Mouse (Mus musculus) MEL (cell line): ENCODE measurements around the gene Arsg. TPM values are rescaled to one million over a fixed set of nuclear protein-coding genes. Genes with fewer than 3 reads are reported as not detected.

Experiments used
- DNase-seq: peaks from one replicate; pipeline ENCODE4 v3.0.0; 2011; ENCODE audit warnings: low read depth, low spot score
- H3K27ac ChIP-seq: 2 replicates; pipeline ENCODE4 v1.5.1; 2012; ENCODE audit warnings: low read depth, mild to moderate bottlenecking, control low read depth, low read length, moderate library complexity; ENCODE audit not compliant: control insufficient read depth
- H3K27me3 ChIP-seq, 2 experiments: fragments of 150-350 bp in 1 of 2; sonication (generic) in 1 of 2; 2 replicates each; pipeline ENCODE4 v1.6.1; 2012; ENCODE audit warnings: low read length in 2 of 2, mild to moderate bottlenecking in 2 of 2, improper control_type of control experiment in 1 of 2, moderate library complexity in 1 of 2; ENCODE audit not compliant: insufficient read depth in 2 of 2, control insufficient read depth in 1 of 2
- H3K36me3 ChIP-seq, 2 experiments: 2 replicates each; pipeline ENCODE4 v1.6.1; 2012 to 2014; ENCODE audit warnings: low read length in 2 of 2, improper control_type of control experiment in 1 of 2, inconsistent platforms in 1 of 2, mild to moderate bottlenecking in 1 of 2; ENCODE audit not compliant: insufficient read depth in 2 of 2, control insufficient read depth in 1 of 2
- H3K4me1 ChIP-seq, 2 experiments: fragments of 150-350 bp in 1 of 2; sonication (generic) in 1 of 2; 2 replicates each; pipeline ENCODE4 v1.6.1; 2012; ENCODE audit warnings: low read length in 2 of 2, improper control_type of control experiment in 1 of 2, mild to moderate bottlenecking in 1 of 2; ENCODE audit not compliant: insufficient read depth in 2 of 2, control insufficient read depth in 1 of 2
- H3K4me3 ChIP-seq, 2 experiments: fragments of 150-350 bp in 1 of 2; sonication (generic) in 1 of 2; 2 replicates each; pipeline ENCODE4 v1.5.1; 2012; ENCODE audit warnings: low read depth in 2 of 2, low read length in 2 of 2, mild to moderate bottlenecking in 2 of 2, moderate library complexity in 2 of 2, control low read depth in 1 of 2, improper control_type of control experiment in 1 of 2; ENCODE audit not compliant: control insufficient read depth in 1 of 2, insufficient read depth in 1 of 2
- H3K79me2 ChIP-seq: 2 replicates; pipeline ENCODE4 v1.6.1; 2012; ENCODE audit warnings: mild to moderate bottlenecking, low read length, moderate library complexity; ENCODE audit not compliant: control insufficient read depth, poor library complexity, insufficient read depth
- H3K9ac ChIP-seq: 2 replicates; pipeline ENCODE4 v1.6.1; 2012; ENCODE audit warnings: low read depth, mild to moderate bottlenecking, control low read depth, low read length, moderate library complexity; ENCODE audit not compliant: control insufficient read depth, poor library complexity, severe bottlenecking
- H3K9me3 ChIP-seq: fragments of 150-350 bp; sonication (generic); replicated peaks from 2 replicates; pipeline ENCODE4 v1.6.1; 2012; ENCODE audit warnings: mild to moderate bottlenecking, low read length, improper control_type of control experiment, moderate library complexity; ENCODE audit not compliant: insufficient read depth
- BHLHE40 ChIP-seq: IDR thresholded peaks from 2 replicates; pipeline ENCODE4 v1.6.1; 2012; ENCODE audit warnings: low read depth, mild to moderate bottlenecking, inconsistent platforms, low read length, improper control_type of control experiment, borderline replicate concordance
- CTCF ChIP-seq, 3 experiments: IDR thresholded peaks in 2 of 3; conservative IDR thresholded peaks in 1 of 3; 2 replicates each; pipeline ENCODE4 v1.5.1; 2011 to 2012; ENCODE audit warnings: low read length in 3 of 3, low read depth in 2 of 3, mild to moderate bottlenecking in 2 of 3, improper control_type of control experiment in 1 of 3, inconsistent platforms in 1 of 3, mixed read lengths in 1 of 3, moderate library complexity in 1 of 3; ENCODE audit not compliant: control insufficient read depth in 1 of 3, insufficient read depth in 1 of 3, poor library complexity in 1 of 3, severe bottlenecking in 1 of 3
- EP300 ChIP-seq, 2 experiments: IDR thresholded peaks; 2 replicates each; pipeline ENCODE4 v1.6.1; 2011; ENCODE audit warnings: improper control_type of control experiment in 2 of 2, low read length in 2 of 2, low read depth in 1 of 2, mild to moderate bottlenecking in 1 of 2
- GABPA ChIP-seq: IDR thresholded peaks from 2 replicates; pipeline ENCODE4 v1.6.1; 2012; ENCODE audit warnings: low read depth, mild to moderate bottlenecking, inconsistent platforms, low read length, improper control_type of control experiment, moderate library complexity
- GATA1 ChIP-seq: IDR thresholded peaks from 2 replicates; pipeline ENCODE4 v1.6.1; 2011; ENCODE audit warnings: low read depth, low read length, improper control_type of control experiment
- JUND ChIP-seq: IDR thresholded peaks from 2 replicates; pipeline ENCODE4 v1.6.1; 2011; ENCODE audit warnings: low read depth, mild to moderate bottlenecking, improper control_type of control experiment, low read length
- MAFK ChIP-seq: IDR thresholded peaks from 2 replicates; pipeline ENCODE4 v1.6.1; 2011; ENCODE audit warnings: low read depth, mild to moderate bottlenecking, low read length, improper control_type of control experiment, borderline replicate concordance
- MXI1 ChIP-seq: IDR thresholded peaks from 2 replicates; pipeline ENCODE4 v1.6.1; 2011; ENCODE audit warnings: mild to moderate bottlenecking, low read depth, low read length, improper control_type of control experiment
- MYC ChIP-seq: IDR thresholded peaks from 2 replicates; pipeline ENCODE4 v1.6.1; 2011; ENCODE audit warnings: low read depth, mild to moderate bottlenecking, low read length, improper control_type of control experiment, moderate library complexity
- NELFE ChIP-seq: IDR thresholded peaks from 2 replicates; pipeline ENCODE4 v1.6.1; 2011; ENCODE audit warnings: low read depth, low read length, improper control_type of control experiment
- NRF1 ChIP-seq: IDR thresholded peaks from 2 replicates; pipeline ENCODE4 v1.6.1; 2014; ENCODE audit warnings: low read depth, mild to moderate bottlenecking, inconsistent platforms, low read length, improper control_type of control experiment, moderate library complexity; ENCODE audit not compliant: poor library complexity, insufficient read depth, severe bottlenecking
- POLR2A ChIP-seq, 2 experiments: IDR thresholded peaks; 2 replicates each; pipeline ENCODE4 v1.6.1; 2011 to 2012; ENCODE audit warnings: low read length in 2 of 2, mild to moderate bottlenecking in 2 of 2, control low read depth in 1 of 2, improper control_type of control experiment in 1 of 2, low read depth in 1 of 2, moderate library complexity in 1 of 2; ENCODE audit not compliant: control insufficient read depth in 1 of 2, insufficient read depth in 1 of 2, poor library complexity in 1 of 2
- POLR2AphosphoS2 ChIP-seq: IDR thresholded peaks from 2 replicates; pipeline ENCODE4 v1.6.1; 2011; ENCODE audit warnings: low read length, improper control_type of control experiment
- RCOR1 ChIP-seq: IDR thresholded peaks from 2 replicates; pipeline ENCODE4 v1.6.1; 2012; ENCODE audit warnings: low read depth, mild to moderate bottlenecking, inconsistent platforms, low read length, improper control_type of control experiment
- TAL1 ChIP-seq: IDR thresholded peaks from 2 replicates; pipeline ENCODE4 v1.6.1; 2012; ENCODE audit warnings: mild to moderate bottlenecking, inconsistent platforms, low read length, moderate library complexity, mixed read lengths
- TBP ChIP-seq: IDR thresholded peaks from 2 replicates; pipeline ENCODE4 v1.8.0; 2011; ENCODE audit warnings: low read depth, low read length, improper control_type of control experiment
- TCF12 ChIP-seq: IDR thresholded peaks from 2 replicates; pipeline ENCODE4 v1.6.1; 2014; ENCODE audit warnings: low read depth, mild to moderate bottlenecking, inconsistent platforms, low read length, improper control_type of control experiment, moderate library complexity
- polyA plus RNA-seq, 2 experiments: library from polyadenylated mRNA; stranded (reverse) in 1 of 2; unstranded in 1 of 2; fragments of >175 nt in 1 of 2; fragments of >200 nt in 1 of 2; gene quantifications; 2 replicates each; pipeline versions ENCODE4 v1.2.1 to v1.2.4; 2012; ENCODE audit warnings: low replicate concordance in 2 of 2, low read depth in 1 of 2; ENCODE audit not compliant: insufficient read length in 2 of 2, insufficient read depth in 1 of 2, missing spikeins in 1 of 2
- total RNA-seq: library from RNA; depleted of rRNA; stranded (reverse); fragments of 300-350 nt; gene quantifications from 2 replicates; pipeline ENCODE4 v1.2.3, GENCODE M21; 2012

Arsg gene
- total and polyA plus RNA-seq, 3 experiments: 3.9 to 5.2 TPM; not detected in 1

GRCm38 (mm10) chr11:109487991-109488684 lies 15.0 kb downstream of the Arsg start:
- Histone ChIP-seq H3K4me3 (no peak overlapping the region), H3K36me3 (peaks cover 0 to 6% of the 10 kb centered on the region in 2 experiments; a peak in 2 of 4 replicates), H3K79me2 (no peaks in the 10 kb centered on the region), H3K27me3 (no peaks in the 10 kb centered on the region), H3K9me3 (no peaks in the 10 kb centered on the region), H3K9ac (no peak overlapping the region), H3K4me1 (peaks cover 6 to 16% of the 10 kb centered on the region in 2 experiments), H3K27ac (no peak overlapping the region)
- DNase-seq: no peak
- TF ChIP-seq MYC (no peak), TCF12 (no peak), CTCF (IDR thresholded peaks at IDR 0.05 in 2 of 3, conservative IDR thresholded peaks at IDR 0.05 in 1 of 3; ENCODE audit: control insufficient read depth in 1 of 3, insufficient read depth in 1 of 3, low read depth in 2 of 3, low read length in 3 of 3, poor library complexity in 1 of 3, severe bottlenecking in 1 of 3) (no peak), TAL1 (no peak), NRF1 (no peak), GABPA (no peak), POLR2A (IDR thresholded peaks at IDR 0.05; ENCODE audit: control insufficient read depth in 1 of 2, insufficient read depth in 1 of 2, low read depth in 1 of 2, low read length in 2 of 2, poor library complexity in 1 of 2) (no peak), MXI1 (no peak)

GRCm38 (mm10) chr11:109489763-109490162 lies 16.6 kb downstream of the Arsg start:
- Histone ChIP-seq H3K9ac (no peak overlapping the region), H3K27ac (no peak overlapping the region), H3K79me2 (no peaks in the 10 kb centered on the region), H3K27me3 (no peaks in the 10 kb centered on the region), H3K9me3 (no peaks in the 10 kb centered on the region), H3K36me3 (peaks cover 0 to 12% of the 10 kb centered on the region in 2 experiments; a peak in 2 of 4 replicates), H3K4me3 (no peak overlapping the region), H3K4me1 (peaks cover 6 to 21% of the 10 kb centered on the region in 2 experiments)
- no peak for TF ChIP-seq MYC
- no peak for TF ChIP-seq RCOR1
- TF ChIP-seq POLR2AphosphoS2: no peak
- no peak for TF ChIP-seq TBP
- no peak for TF ChIP-seq EP300 (IDR thresholded peaks at IDR 0.05; ENCODE audit: low read depth in 1 of 2, low read length in 2 of 2)
- TF ChIP-seq TCF12: no peak
- no peak for TF ChIP-seq GATA1
- no peak for TF ChIP-seq CTCF (IDR thresholded peaks at IDR 0.05 in 2 of 3, conservative IDR thresholded peaks at IDR 0.05 in 1 of 3; ENCODE audit: control insufficient read depth in 1 of 3, insufficient read depth in 1 of 3, low read depth in 2 of 3, low read length in 3 of 3, poor library complexity in 1 of 3, severe bottlenecking in 1 of 3)
- TF ChIP-seq TAL1: no peak
- TF ChIP-seq NRF1: no peak
- TF ChIP-seq BHLHE40: no peak
- no peak for TF ChIP-seq NELFE
- no peak for TF ChIP-seq POLR2A (IDR thresholded peaks at IDR 0.05; ENCODE audit: control insufficient read depth in 1 of 2, insufficient read depth in 1 of 2, low read depth in 1 of 2, low read length in 2 of 2, poor library complexity in 1 of 2)
- TF ChIP-seq MAFK: no peak
- TF ChIP-seq JUND: no peak
- DNase-seq: no peak
